Mouse (Mus musculus) cerebellum, adult 2 months (tissue): ENCODE data around the gene Gatad1. TPM values are rescaled to one million over a fixed set of nuclear protein-coding genes. Genes with fewer than 3 reads are reported as not detected.

ENCODE experiments used
- DNase-seq, 2 experiments: peaks; one replicate each; pipeline ENCODE4 v3.0.0; 2021
- H3K27ac ChIP-seq: fragments of 200-500 bp; 2 replicates; pipeline ENCODE4 v1.5.1; 2012; ENCODE audit warnings: low read length, control low read depth, inconsistent platforms; ENCODE audit not compliant: insufficient read depth
- H3K27me3 ChIP-seq: fragments of 200-500 bp; 2 replicates; pipeline ENCODE4 v1.6.1; 2012; ENCODE audit warnings: inconsistent platforms, mild to moderate bottlenecking, low read length, moderate library complexity; ENCODE audit not compliant: control insufficient read depth, insufficient read depth
- H3K4me1 ChIP-seq: fragments of 200-500 bp; 2 replicates; pipeline ENCODE4 v1.6.1; 2011; ENCODE audit warnings: low read length; ENCODE audit not compliant: control insufficient read depth, insufficient read depth
- H3K4me3 ChIP-seq: fragments of 200-500 bp; replicated peaks from 2 replicates; pipeline ENCODE3; 2011; ENCODE audit warnings: mild to moderate bottlenecking, low read depth, low read length, control low read depth; ENCODE audit not compliant: insufficient read depth
- CTCF ChIP-seq: fragments of 200-500 bp; IDR thresholded peaks from 2 replicates; pipeline ENCODE4 v1.5.1; 2011; ENCODE audit warnings: low read depth, mild to moderate bottlenecking, control low read depth, low read length, moderate library complexity, borderline replicate concordance; ENCODE audit not compliant: insufficient read depth
- POLR2A ChIP-seq: fragments of 200-500 bp; IDR thresholded peaks from 2 replicates; pipeline ENCODE4 v1.6.1; 2011; ENCODE audit warnings: low read length, control low read depth, borderline replicate concordance; ENCODE audit not compliant: insufficient read depth
- whole genome bisulfite sequencing: fragments of 180-500 bp; shearing (Covaris S2); methylation state at CpG from one replicate; pipeline ENCODE4 v1.1.7; 2018; 5-methylcytosine and 5-hydroxymethylcytosine counted together
- polyA plus RNA-seq: library from polyadenylated mRNA; depleted of rRNA; stranded (reverse); fragments of >200 nt; gene quantifications from 2 replicates; pipeline ENCODE4 v1.2.3, GENCODE M21; 2012

Gatad1 gene
- polyA plus RNA-seq, 1 experiment, result 102 TPM

GRCm38 (mm10) chr5:3647708-3648121, 9.3 kb downstream of the Gatad1 start:
- WGBS, result under 1% methylated on average over 44 of the region's 46 CpGs
- Histone ChIP-seq H3K27ac (peak overlapping the region; percentile 51), H3K4me3 (peak overlapping the region; percentile 56), H3K4me1 (no peaks in the 10 kb centered on the region), H3K27me3 (no peaks in the 10 kb centered on the region)
- TF ChIP-seq POLR2A (no peak), CTCF (no peak)
- peak; percentile 88 to 93 for DNase-seq

- Histone ChIP-seq H3K4me1 (no peaks in the 10 kb centered on the region), H3K27me3 (no peaks in the 10 kb centered on the region), H3K27ac (peak overlapping the region; percentile 58), H3K4me3 (peak overlapping the region; percentile 56)
- DNase-seq, result peak; percentile 57 to 73
- TF ChIP-seq POLR2A (no peak), CTCF (peak; percentile 57; the same call in 1 of the 2 replicates)
- WGBS, result under 1% methylated on average over 60 of the region's 60 CpGs
These were observed 9.8 kb downstream of the Gatad1 start for GRCm38 (mm10) chr5:3646991-3647707.

GRCm38 (mm10) chr5:3646539-3646938, 10.4 kb downstream of the Gatad1 start:
- no peaks in the 10 kb centered on the region for H3K4me1 ChIP-seq
- whole genome bisulfite sequencing, result 14% methylated on average over 6 of the region's 6 CpGs
- TF ChIP-seq POLR2A (no peak), CTCF (no peak)
- H3K27ac ChIP-seq, result no peak overlapping the region
- H3K4me3 ChIP-seq, result peak overlapping the region; percentile 56
- H3K27me3 ChIP-seq, result no peaks in the 10 kb centered on the region
- no peak for DNase-seq

GRCm38 (mm10) chr5:3645326-3645725, 11.7 kb downstream of the Gatad1 start:
- Histone ChIP-seq H3K27me3 (no peaks in the 10 kb centered on the region), H3K4me3 (no peak overlapping the region), H3K27ac (no peak overlapping the region), H3K4me1 (no peaks in the 10 kb centered on the region)
- DNase-seq, result no peak
- 87% methylated on average over 6 of the region's 6 CpGs for WGBS
- TF ChIP-seq POLR2A (no peak), CTCF (no peak)

- no peak overlapping the region for H3K27ac ChIP-seq
These were observed 12.4 kb downstream of the Gatad1 start for GRCm38 (mm10) chr5:3644621-3645020.

GRCm38 (mm10) chr5:3635286-3635685, 21.7 kb downstream of the Gatad1 start:
- DNase-seq, result no peak
- H3K4me3 ChIP-seq, result no peak overlapping the region
- WGBS, result 88% methylated on average over 8 of the region's 8 CpGs
- no peak for TF ChIP-seq POLR2A
- no peak for TF ChIP-seq CTCF
- no peaks in the 10 kb centered on the region for H3K27me3 ChIP-seq
- no peaks in the 10 kb centered on the region for H3K4me1 ChIP-seq
- no peak overlapping the region for H3K27ac ChIP-seq

More at GRCm38 (mm10) chr5:3644621-3645020, 12.4 kb downstream of the Gatad1 start:
- 94% methylated on average over 6 of the region's 6 CpGs for WGBS
- Histone ChIP-seq H3K4me1 (no peaks in the 10 kb centered on the region), H3K4me3 (no peak overlapping the region), H3K27me3 (no peaks in the 10 kb centered on the region)
- TF ChIP-seq POLR2A (no peak), CTCF (no peak)
- no peak for DNase-seq

GRCm38 (mm10) chr5:3633951-3634350, 23.0 kb downstream of the Gatad1 start:
- 74% methylated on average over 4 of the region's 4 CpGs for WGBS
- Histone ChIP-seq H3K27me3 (no peaks in the 10 kb centered on the region), H3K4me1 (no peaks in the 10 kb centered on the region), H3K27ac (no peak overlapping the region), H3K4me3 (no peak overlapping the region)
- TF ChIP-seq POLR2A (no peak), CTCF (no peak)
- DNase-seq, result no peak

- no peaks in the 10 kb centered on the region for H3K27me3 ChIP-seq
- no peak for TF ChIP-seq CTCF
- no peak for TF ChIP-seq POLR2A
- no peak for DNase-seq
- 94% methylated on average over 13 of the region's 13 CpGs for WGBS
- no peaks in the 10 kb centered on the region for H3K4me1 ChIP-seq
- no peak overlapping the region for H3K4me3 ChIP-seq
- no peak overlapping the region for H3K27ac ChIP-seq
These were observed 23.7 kb downstream of the Gatad1 start for GRCm38 (mm10) chr5:3633315-3633714.
